Mouse (Mus musculus) bone marrow, adult 2 months (tissue): ENCODE measurements around the gene Gm20661.

Experiments
- CTCF ChIP-seq: fragments of 200-500 bp; IDR thresholded peaks from 2 replicates; pipeline ENCODE4 v1.5.1; 2011; ENCODE audit warnings: low read length, control low read depth; ENCODE audit not compliant: control insufficient read depth, insufficient read depth
- POLR2A ChIP-seq: fragments of 200-500 bp; IDR thresholded peaks from 2 replicates; pipeline ENCODE4 v1.6.1; 2011; ENCODE audit warnings: low read depth, mild to moderate bottlenecking, control low read depth, low read length, borderline replicate concordance; ENCODE audit not compliant: control insufficient read depth

- TF ChIP-seq CTCF (no peak), POLR2A (no peak)
Observed at GRCm38 (mm10) chr9:107993013-107993412, 10.2 kb downstream of the Gm20661 start.
